Mouse (Mus musculus) bone marrow macrophage, adult 2 months (primary cell): ENCODE measurements around the gene Il22ra1. TPM values are rescaled to one million over a fixed set of nuclear protein-coding genes. Genes with fewer than 3 reads are reported as not detected.

Experiments
- H3K27ac ChIP-seq: 2 replicates; pipeline ENCODE4 v1.5.1; 2012; ENCODE audit warnings: low read depth, low read length; ENCODE audit not compliant: insufficient read depth
- H3K4me1 ChIP-seq: 2 replicates; pipeline ENCODE4 v1.6.1; 2012; ENCODE audit warnings: low read length; ENCODE audit not compliant: control insufficient read depth, insufficient read depth
- H3K4me3 ChIP-seq: 2 replicates; pipeline ENCODE4 v1.5.1; 2012; ENCODE audit warnings: mild to moderate bottlenecking, low read length, moderate library complexity; ENCODE audit not compliant: insufficient read depth
- CTCF ChIP-seq: IDR thresholded peaks from 2 replicates; pipeline ENCODE4 v1.5.1; 2012; ENCODE audit warnings: low read depth, mild to moderate bottlenecking, low read length, moderate library complexity
- POLR2A ChIP-seq: IDR thresholded peaks from 2 replicates; pipeline ENCODE4 v1.6.1; 2012; ENCODE audit warnings: mild to moderate bottlenecking, low read depth, low read length, borderline replicate concordance
- polyA plus RNA-seq: library from polyadenylated mRNA; stranded (reverse); fragments of >200 nt; gene quantifications from 2 replicates; pipeline ENCODE4 v1.2.4, GENCODE M21; 2012; ENCODE audit not compliant: missing spikeins, insufficient read depth, insufficient read length

The Il22ra1 gene
- polyA plus RNA-seq, 1 experiment: not detected

DNA sequence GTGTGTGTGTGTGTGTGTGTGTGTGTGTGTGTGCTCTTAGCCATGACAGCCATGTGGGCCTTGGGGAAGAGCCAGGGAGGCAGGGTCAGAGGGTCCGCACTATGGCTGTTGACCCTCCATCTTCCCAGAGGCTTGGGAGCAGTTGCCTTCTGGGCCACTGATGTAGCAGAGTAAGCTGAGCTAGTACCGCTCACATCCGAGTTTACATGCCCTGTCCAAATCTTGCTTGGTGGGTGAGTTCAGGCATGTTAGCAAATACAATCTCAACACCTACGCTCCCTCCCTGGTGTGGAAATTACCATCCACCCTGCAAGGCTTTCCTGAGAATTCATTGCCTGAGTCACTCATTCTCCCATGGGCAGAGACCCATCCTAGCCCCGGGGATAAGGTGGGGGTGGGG, 53.3 kb downstream of the Il22ra1 start:
- Histone ChIP-seq H3K27ac (no peak overlapping the region), H3K4me3 (no peak overlapping the region), H3K4me1 (no peaks in the 10 kb centered on the region)
- no peak for TF ChIP-seq POLR2A
- no peak for TF ChIP-seq CTCF

DNA sequence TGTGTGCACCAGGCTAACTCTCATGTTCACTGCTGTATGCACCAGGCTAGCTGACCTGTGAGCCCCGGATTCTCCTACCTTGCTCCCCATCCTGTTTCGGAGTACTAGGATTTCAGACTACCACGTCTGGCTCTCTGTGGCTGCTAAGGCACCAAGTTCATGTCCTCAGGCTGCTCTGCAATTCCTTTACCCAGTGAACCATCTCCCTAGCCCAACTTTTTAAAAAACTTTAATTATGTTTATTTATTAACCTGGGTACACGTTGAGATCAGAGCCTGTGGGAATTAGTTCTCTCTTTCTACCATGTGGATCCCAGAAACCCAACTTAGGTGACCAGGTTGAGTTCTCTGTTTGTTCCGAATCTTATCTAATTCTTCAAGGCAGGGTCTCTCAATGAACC, 58.6 kb downstream of the Il22ra1 start:
- TF ChIP-seq CTCF (no peak), POLR2A (no peak)
- Histone ChIP-seq H3K4me3 (no peak overlapping the region), H3K27ac (no peak overlapping the region), H3K4me1 (no peaks in the 10 kb centered on the region)

- no peak overlapping the region for H3K27ac ChIP-seq
- no peaks in the 10 kb centered on the region for H3K4me1 ChIP-seq
- TF ChIP-seq POLR2A (no peak), CTCF (no peak)
- H3K4me3 ChIP-seq: no peak overlapping the region
Measured at GRCm38 (mm10) chr4:135787271-135787670, 59.3 kb downstream of the Il22ra1 start.

- TF ChIP-seq POLR2A: no peak
- no peak for TF ChIP-seq CTCF
Measured at GRCm38 (mm10) chr4:135789135-135789534, 61.2 kb downstream of the Il22ra1 start.

GRCm38 (mm10) chr4:135792821-135793220, 64.8 kb downstream of the Il22ra1 start:
- Histone ChIP-seq H3K27ac (no peak overlapping the region), H3K4me3 (no peak overlapping the region)
- TF ChIP-seq CTCF (no peak), POLR2A (no peak)

More at GRCm38 (mm10) chr4:135789135-135789534, 61.2 kb downstream of the Il22ra1 start:
- no peak overlapping the region for H3K4me3 ChIP-seq
- no peak overlapping the region for H3K27ac ChIP-seq
- no peaks in the 10 kb centered on the region for H3K4me1 ChIP-seq

DNA sequence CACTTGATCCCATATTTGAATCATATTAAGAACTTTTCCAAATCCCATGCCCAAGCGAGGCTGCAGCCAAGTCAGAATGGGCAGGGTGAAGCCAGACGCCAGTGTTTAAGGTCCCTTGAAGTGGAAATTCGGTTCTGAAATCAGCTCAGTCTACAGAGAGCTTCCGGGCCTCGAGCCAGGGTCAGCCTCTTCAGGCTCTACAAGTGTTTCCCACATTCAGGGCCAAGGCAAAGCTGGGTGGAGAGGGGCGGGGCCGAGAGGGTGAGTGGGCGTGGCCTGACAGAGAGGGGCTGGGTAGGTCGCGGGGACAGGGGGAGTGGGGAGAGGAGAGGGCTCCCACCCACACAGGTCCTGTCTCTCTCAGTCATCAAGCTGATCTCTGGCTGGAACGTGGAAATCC, 70.0 kb downstream of the Il22ra1 start:
- Histone ChIP-seq H3K27ac (no peak overlapping the region), H3K4me1 (no peaks in the 10 kb centered on the region), H3K4me3 (no peak overlapping the region)
- TF ChIP-seq CTCF (no peak), POLR2A (no peak)

More at GRCm38 (mm10) chr4:135792821-135793220, 64.8 kb downstream of the Il22ra1 start:
- H3K4me1 ChIP-seq: no peaks in the 10 kb centered on the region

- no peak overlapping the region for H3K4me3 ChIP-seq
- TF ChIP-seq POLR2A (no peak), CTCF (peak; percentile 70)
- H3K27ac ChIP-seq: no peak overlapping the region
- no peaks in the 10 kb centered on the region for H3K4me1 ChIP-seq
Measured at GRCm38 (mm10) chr4:135801543-135801942, 73.6 kb downstream of the Il22ra1 start.

Other genes starting within 250 kb of the Il22ra1 start
- 0.33 and 0.43 TPM in 2 replicates for gene Stpg1, start 233.4 kb upstream of the Il22ra1 start, polyA plus RNA-seq
- gene Nipal3, start 233.1 kb upstream of the Il22ra1 start, polyA plus RNA-seq: 12.2 and 15.9 TPM in 2 replicates
- not detected in 2 replicates for gene Grhl3, start 154.5 kb upstream of the Il22ra1 start, polyA plus RNA-seq
- not detected in 2 replicates for gene Ifnlr1, start 41.9 kb upstream of the Il22ra1 start, polyA plus RNA-seq
- not detected in 2 replicates for gene Myom3, start 31.5 kb downstream of the Il22ra1 start, polyA plus RNA-seq
- gene Srsf10, start 127.6 kb downstream of the Il22ra1 start, polyA plus RNA-seq: 82.1 and 98.0 TPM in 2 replicates
- gene Pnrc2, start 145.7 kb downstream of the Il22ra1 start, polyA plus RNA-seq: 126 and 135 TPM in 2 replicates
- 17.3 and 18.8 TPM in 2 replicates for gene Cnr2, start 167.2 kb downstream of the Il22ra1 start, polyA plus RNA-seq
- gene Fuca1, start 192.6 kb downstream of the Il22ra1 start, polyA plus RNA-seq: 418 and 432 TPM in 2 replicates
- gene Hmgcl, start 218.3 kb downstream of the Il22ra1 start, polyA plus RNA-seq: 99.8 and 101 TPM in 2 replicates
- gene Gale, start 235.6 kb downstream of the Il22ra1 start, polyA plus RNA-seq: 4.7 and 5.6 TPM in 2 replicates
- gene Lypla2, start 244.5 kb downstream of the Il22ra1 start, polyA plus RNA-seq: 74.7 and 77.1 TPM in 2 replicates